Mouse (Mus musculus) gastrocnemius, postnatal 25 days (tissue): Measurements from ENCODE around the gene Cdh13. TPM values are rescaled to one million over a fixed set of nuclear protein-coding genes. Genes with fewer than 3 reads are reported as not detected.

Experiments used
- DNase-seq: peaks from one replicate; pipeline ENCODE4 v3.0.0; 2022
- total RNA-seq, 2 experiments: library from RNA; stranded (reverse); gene quantifications; 1 replicate in 1 of 2; 2 replicates in 1 of 2; pipeline ENCODE4 v1.2.3; 2021

The Cdh13 gene
- total RNA-seq, 2 experiments from 2014 or later = 102 to 124 TPM

DNA sequence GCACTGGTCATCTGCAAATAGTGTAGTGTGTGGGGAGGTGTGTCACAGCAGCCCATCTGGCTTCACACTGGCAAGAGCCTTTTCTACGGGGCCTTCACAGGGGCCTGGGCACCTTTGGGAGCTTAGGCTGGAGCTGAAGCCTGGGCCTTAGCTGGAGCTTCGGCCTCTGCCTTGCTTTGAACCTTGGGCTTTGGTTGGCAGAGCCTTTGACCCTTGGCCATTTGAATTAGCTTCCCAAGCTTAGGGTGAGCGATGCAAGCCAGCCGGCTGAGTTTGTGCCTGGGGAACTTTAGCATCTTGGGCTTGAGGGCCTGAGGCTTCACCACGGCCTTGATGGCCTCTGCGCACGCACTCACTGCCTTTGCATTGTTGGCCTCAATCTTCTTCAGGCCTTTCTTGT lies 98.1 kb downstream of the Cdh13 start:
- no peak for DNase-seq

DNA sequence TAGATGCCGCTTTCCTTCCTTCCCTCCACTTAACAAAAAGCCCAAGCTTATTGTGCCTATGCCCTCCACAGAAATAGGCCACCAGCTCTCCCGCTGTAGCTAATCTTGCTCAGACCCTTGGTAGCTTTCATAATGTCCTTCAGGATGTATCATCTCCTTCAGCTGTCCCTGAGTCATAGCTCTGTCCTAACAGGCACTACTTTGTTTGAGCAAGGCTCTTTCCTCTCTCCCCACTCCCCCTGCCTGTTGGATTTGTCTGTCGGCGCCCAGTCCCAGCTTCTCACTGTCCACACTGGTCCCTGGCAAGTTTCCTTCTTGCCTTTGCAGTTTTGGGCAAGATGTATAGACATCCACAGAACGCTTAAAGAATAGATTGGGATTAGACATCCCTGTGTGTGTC lies 100.8 kb downstream of the Cdh13 start:
- DNase-seq = no peak

- no peak for DNase-seq
These were observed 105.9 kb downstream of the Cdh13 start for GRCm38 (mm10) chr8:118389456-118389855.

DNA sequence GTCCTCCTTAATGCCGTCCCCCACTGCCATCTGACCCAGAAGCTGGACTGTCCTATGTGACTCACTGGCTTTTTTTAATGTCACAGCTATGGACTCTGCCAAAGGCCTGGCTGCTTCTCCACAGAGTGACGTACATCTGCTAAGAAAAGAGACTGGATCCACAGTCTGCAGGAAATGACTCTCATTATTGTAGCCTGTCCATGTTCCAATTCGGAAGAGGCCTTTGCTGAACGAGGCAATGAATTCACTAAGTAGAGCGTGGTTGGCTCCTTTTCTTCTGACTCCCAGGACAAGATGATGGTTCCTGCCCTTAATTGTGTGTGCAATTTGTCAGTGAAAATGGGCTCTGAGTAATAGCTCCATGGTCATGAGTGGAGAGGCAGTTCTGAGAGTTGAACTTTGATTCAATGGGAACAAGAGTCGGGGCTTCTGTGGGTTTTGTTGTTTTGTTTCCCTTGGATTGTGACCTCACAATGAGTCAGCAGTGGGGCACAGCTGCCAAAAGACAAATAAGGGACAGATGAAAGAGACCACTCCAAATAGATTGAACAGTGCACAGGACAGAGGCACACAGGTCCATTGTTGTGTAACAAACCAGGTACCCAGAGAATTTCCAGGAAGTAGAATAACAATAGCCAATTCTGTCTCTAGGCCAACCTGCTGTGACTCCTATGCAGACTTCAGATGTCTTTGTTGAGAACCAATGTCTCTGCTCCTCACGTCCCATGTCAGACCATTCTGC lies 110.5 kb downstream of the Cdh13 start:
- DNase-seq = peak; percentile 77

DNA sequence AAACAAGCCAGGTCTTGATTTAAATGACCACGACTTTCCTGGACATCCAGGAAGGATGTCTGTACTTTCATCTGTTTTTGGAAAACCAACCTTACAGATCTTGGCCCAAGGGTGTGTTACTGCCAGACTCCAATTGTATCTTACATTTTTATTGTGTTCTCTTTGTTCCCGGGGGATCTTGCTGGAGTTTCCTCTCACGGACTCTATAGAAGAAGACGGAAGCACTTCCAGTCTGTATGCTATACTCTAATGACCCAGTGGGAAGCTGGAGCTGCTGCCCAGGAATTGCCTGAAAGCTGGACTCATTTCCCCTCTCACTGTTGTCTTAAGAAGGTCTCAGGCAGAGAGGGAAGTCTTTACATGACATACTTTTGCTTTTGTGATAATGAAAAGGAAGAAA lies 111.6 kb downstream of the Cdh13 start:
- no peak for DNase-seq

- DNase-seq = peak; percentile 21
These were observed 121.3 kb downstream of the Cdh13 start for GRCm38 (mm10) chr8:118404836-118405235.

- DNase-seq = peak; percentile 43
These were observed 123.8 kb downstream of the Cdh13 start for GRCm38 (mm10) chr8:118407322-118407721.

- DNase-seq = no peak
These were observed 125.9 kb downstream of the Cdh13 start for GRCm38 (mm10) chr8:118409396-118409795.

DNA sequence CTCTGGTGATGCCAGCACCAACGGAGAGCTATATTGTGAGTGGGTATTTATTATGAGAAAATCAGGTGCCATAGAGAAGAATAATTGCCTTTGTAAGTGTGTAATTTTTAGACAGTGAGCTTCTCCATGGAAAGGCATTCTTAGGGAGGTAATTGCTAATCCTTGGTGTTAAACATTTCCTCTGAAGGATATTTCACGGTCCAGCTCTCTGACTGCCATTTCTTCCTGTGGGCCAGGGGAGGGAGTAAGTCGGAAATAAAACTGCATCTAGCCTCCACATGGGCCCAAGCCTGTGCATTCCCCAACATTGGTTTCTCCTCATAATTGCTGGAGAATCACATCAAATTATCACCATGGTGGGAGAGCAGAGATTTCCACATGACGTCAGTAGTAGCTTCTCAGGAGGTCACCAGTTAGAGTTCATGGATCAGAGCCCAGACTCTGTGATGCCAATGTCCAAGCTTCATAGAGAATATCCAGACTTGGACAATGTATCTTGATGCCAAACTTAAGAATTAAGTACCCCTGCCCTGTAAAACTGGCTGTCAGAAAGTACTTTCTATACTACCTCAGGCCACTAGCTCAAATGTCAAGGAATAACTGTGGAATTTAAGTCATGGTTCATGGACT lies 126.9 kb downstream of the Cdh13 start:
- no peak for DNase-seq

DNA sequence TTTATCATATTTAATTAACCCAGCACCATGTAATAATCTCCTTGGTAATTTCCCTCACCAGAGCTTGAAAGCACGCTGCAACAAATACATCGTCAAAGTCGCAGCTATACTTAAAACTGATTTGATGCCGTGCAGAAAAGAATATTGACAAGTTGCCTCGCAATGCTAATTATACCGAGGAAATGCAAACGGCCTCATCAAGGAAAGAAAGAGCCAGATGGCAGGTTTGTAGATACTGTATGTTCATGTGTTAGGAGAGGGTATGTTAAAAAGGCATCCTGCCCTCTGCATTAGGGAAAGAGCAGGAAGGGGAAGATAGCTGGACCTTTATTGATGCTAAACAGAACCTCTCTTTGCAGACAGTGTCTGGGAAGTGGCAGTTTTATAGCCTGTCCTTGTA lies 132.1 kb downstream of the Cdh13 start:
- no peak for DNase-seq

DNA sequence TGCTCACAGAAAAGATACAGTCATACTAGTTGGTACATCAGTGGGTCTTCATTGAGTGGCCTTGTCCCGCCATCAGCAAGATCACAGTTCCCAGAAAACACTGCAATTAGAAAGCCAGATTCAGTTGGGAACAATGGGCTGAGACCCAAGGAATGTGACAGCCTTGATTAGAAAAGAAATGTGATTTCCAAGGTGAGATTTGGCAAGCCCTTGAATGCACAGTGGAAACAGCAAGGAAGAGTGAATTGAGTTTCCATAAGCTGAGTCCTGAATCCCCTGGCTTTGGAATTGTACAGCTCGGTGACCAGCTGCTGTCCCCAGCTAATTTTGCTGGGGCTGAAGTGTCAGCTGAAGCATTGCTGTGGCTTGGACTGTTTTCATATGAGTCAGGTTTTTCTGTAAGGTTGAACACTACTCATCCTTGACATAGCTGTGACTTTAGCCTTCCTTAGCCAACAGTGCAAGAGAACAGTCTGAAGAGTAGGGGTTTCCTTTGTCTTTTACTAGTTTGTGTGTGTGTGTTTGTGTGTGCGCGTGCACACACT lies 133.3 kb downstream of the Cdh13 start:
- DNase-seq = no peak

GRCm38 (mm10) chr8:118422624-118423023 lies 139.1 kb downstream of the Cdh13 start:
- DNase-seq = peak; percentile 29

DNA sequence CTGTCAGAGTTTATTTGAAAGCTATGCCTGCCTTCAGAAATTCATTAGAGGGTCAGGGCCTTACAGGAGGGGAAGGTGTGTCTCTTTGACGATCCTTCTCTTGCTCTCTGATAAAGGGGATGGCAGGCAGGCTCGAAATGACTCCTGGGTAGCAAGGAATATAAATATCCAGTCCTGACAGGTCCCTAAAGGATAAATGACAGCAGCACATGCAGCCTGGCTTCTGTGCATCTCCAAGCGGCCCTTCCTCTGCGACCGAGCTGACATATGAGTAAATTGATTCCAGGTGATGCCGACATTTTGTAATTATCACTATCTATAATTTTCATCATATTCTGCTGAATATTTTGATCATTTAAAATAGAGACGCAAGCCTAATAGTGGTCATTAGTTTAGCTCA lies 145.4 kb downstream of the Cdh13 start:
- DNase-seq = no peak

- no peak for DNase-seq
These were observed 148.4 kb downstream of the Cdh13 start for GRCm38 (mm10) chr8:118431731-118432440.

- peak; percentile 13 for DNase-seq
These were observed 150.1 kb downstream of the Cdh13 start for GRCm38 (mm10) chr8:118433553-118434180.

DNA sequence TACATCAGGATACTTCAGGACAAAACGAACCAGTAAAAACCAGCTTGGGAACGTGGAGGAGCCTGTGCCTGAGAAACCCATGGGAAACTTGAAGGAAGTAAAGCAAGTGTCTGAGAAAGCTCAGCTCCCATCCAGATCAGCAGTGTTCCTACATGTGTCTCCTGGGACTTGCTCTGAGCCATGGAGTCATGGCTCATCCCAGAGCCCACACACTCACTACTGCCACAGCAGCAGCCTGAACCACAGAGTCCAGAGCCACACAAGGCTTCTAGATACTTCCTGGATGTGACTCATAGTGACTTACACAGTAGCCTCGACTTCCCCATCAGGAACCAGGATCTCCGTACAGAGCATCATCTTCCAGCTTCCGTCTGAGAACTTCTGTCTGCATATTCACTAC lies 153.2 kb downstream of the Cdh13 start:
- DNase-seq = no peak

GRCm38 (mm10) chr8:118437152-118437551 lies 153.6 kb downstream of the Cdh13 start:
- DNase-seq = no peak

DNA sequence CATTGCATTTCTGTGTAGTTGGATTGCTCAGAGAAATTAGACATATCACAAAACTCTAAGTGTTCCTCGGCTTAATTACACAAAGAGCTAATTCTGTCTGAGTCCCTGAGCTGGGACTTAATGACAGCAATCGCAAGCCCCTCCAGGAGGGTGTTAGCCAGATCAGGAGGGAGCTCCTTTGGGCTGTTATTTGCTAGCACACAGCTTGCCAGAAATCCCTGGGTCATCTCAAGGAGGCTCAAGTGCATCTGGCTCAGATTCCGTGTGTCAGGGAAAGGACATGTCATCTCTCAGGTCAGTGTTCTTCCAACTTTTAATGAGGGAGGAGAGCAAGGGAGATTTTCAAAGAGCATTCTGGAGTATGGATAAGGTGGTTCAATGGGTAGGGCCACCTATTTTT lies 154.3 kb downstream of the Cdh13 start:
- no peak for DNase-seq

GRCm38 (mm10) chr8:118439857-118440256 lies 156.3 kb downstream of the Cdh13 start:
- no peak for DNase-seq

GRCm38 (mm10) chr8:118443361-118443760 lies 159.8 kb downstream of the Cdh13 start:
- no peak for DNase-seq

DNA sequence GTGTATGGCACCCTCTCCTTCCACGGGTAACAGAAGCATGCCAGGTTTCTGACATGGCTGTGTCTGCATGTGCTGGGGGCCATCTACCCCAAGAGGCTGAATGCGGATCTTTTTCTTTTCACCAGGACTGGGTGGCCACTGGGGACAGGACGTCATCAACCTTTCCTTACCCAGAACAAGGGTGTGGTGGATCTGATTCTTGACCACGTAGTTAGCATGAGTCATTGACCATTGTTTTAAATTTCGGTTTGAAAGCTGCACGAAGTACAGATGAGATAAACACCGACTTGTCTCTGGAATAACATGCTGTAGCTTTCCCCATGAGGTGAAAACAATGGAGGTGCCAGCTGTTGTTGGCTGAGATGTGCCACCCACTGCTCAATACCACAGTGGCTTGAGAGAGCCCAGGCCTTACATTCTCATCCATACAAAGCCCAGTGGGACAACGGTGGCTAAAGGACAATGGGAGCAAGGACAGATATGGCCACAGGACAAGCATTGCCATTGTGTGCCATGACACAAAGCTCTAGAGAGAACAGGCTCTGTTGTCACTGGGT lies 161.2 kb downstream of the Cdh13 start:
- no peak for DNase-seq

DNA sequence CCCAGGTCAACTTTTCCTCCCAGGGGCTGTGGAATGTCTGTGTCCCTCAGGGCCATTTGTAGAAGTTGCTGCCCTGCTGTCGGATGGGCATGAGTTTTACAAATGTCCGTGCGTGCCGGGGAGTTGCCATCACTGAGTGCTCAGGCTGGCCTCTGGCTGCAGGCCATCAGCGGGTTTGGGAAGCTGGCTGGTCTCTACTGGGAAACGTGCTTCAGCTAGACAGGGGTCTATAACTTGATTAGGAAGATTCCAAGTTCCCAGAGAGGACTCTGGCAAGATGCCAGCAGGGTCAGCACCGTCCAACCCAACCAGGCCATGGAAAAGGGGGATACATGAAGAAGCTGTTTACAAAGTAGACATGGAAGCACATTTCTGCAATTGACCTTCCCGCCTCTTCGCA lies 163.0 kb downstream of the Cdh13 start:
- DNase-seq = no peak
